Mouse (Mus musculus) limb, embryonic 11.5 days (tissue): ENCODE data around the gene Tbc1d1. TPM values are rescaled to one million over a fixed set of nuclear protein-coding genes. Genes with fewer than 3 reads are reported as not detected.

Source experiments
- ATAC-seq: fragments of 200-750 bp; cut with Nextera tagmentation; 2 replicates; pipeline ENCODE4 v1.8.0; 2017; ENCODE audit warnings: low read depth; ENCODE audit not compliant: insufficient number of reproducible peaks, low FRiP score, low TSS enrichment
- DNase-seq: peaks from one replicate; pipeline ENCODE4 v3.0.0-alpha.2; 2015; ENCODE audit warnings: low spot score
- H3K27ac ChIP-seq: fragments of 300-500 bp; sonication (generic); replicated peaks from 2 replicates; pipeline ENCODE4 v1.5.1; 2014; ENCODE audit warnings: low read depth, mild to moderate bottlenecking, low read length
- H3K27me3 ChIP-seq: fragments of 300-500 bp; sonication (generic); 2 replicates; pipeline ENCODE4 v1.6.1; 2014; ENCODE audit warnings: mild to moderate bottlenecking, low read length, mixed read lengths; ENCODE audit not compliant: control insufficient read depth, insufficient read depth
- H3K36me3 ChIP-seq: fragments of 300-500 bp; sonication (generic); 2 replicates; pipeline ENCODE4 v1.6.1; 2014; ENCODE audit warnings: mild to moderate bottlenecking, low read length, moderate library complexity, mixed read lengths; ENCODE audit not compliant: control insufficient read depth, insufficient read depth
- H3K4me1 ChIP-seq: fragments of 300-500 bp; sonication (generic); 2 replicates; pipeline ENCODE4 v1.6.1; 2014; ENCODE audit warnings: low read length, mixed read lengths; ENCODE audit not compliant: control insufficient read depth, insufficient read depth
- H3K4me2 ChIP-seq: fragments of 300-500 bp; sonication (generic); 2 replicates; pipeline ENCODE4 v1.6.1; 2014; ENCODE audit warnings: low read depth, mild to moderate bottlenecking, moderate library complexity; ENCODE audit not compliant: severe bottlenecking
- H3K4me3 ChIP-seq: fragments of 300-500 bp; sonication (generic); 2 replicates; pipeline ENCODE4 v1.5.1; 2014; ENCODE audit warnings: low read depth, low read length
- H3K9ac ChIP-seq: fragments of 300-500 bp; sonication (generic); 2 replicates; pipeline ENCODE4 v1.6.1; 2014; ENCODE audit warnings: mild to moderate bottlenecking, low read length
- H3K9me3 ChIP-seq: fragments of 300-500 bp; sonication (generic); 2 replicates; pipeline ENCODE4 v1.6.1; 2016; ENCODE audit warnings: low read length; ENCODE audit not compliant: control insufficient read depth
- WGBS: fragments of 180-500 bp; shearing (Covaris S2); extraction: QIAGEN DNeasy Blood & Tissue Kit; methylation state at CpG from one replicate; pipeline ENCODE4 v1.1.7; 2014; 5-methylcytosine and 5-hydroxymethylcytosine counted together
- polyA plus RNA-seq: library from polyadenylated mRNA; unstranded; fragments of >200 nt; fragmentation: Nextera tagmentation; extraction: Ambion mirVana; gene quantifications from 2 replicates; pipeline ENCODE4 v1.2.1, GENCODE M21; 2014

Gene Tbc1d1
- polyA plus RNA-seq, 1 experiment from 2014 or later: 31.9 TPM

GRCm38 (mm10) chr5:64375851-64376250 lies 219.7 kb downstream of the Tbc1d1 start:
- no peaks in the 10 kb centered on the region for H3K9me3 ChIP-seq
- no peak overlapping the region for H3K4me2 ChIP-seq
- WGBS: 90% methylated on average over 3 of the region's 3 CpGs
- peaks cover 12% of the 10 kb centered on the region for H3K4me1 ChIP-seq
- no peak overlapping the region for H3K27ac ChIP-seq
- H3K36me3 ChIP-seq: no peaks in the 10 kb centered on the region
- no peak for ATAC-seq
- DNase-seq: no peak
- no peak overlapping the region for H3K9ac ChIP-seq
- no peak overlapping the region for H3K4me3 ChIP-seq
- H3K27me3 ChIP-seq: no peaks in the 10 kb centered on the region

DNA sequence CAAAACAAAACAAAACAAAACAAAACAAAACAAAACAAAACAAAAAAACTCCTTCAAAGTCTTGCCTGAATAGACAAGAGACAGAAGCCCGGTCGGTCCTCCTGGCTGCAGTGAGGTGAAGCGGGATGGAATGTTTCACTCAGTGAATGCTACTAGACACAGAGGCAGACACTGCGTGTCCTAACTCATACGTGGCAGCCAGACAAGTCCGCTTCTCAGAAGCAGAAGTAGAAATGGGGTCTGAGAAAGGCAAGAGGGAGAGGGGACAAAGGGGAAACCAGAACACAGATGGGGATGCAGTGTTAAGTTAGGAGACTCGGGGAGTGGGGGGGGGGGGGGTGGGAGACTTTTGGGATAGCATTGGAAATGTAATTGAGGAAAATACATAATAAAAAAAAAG lies 220.4 kb downstream of the Tbc1d1 start:
- H3K36me3 ChIP-seq: no peaks in the 10 kb centered on the region
- H3K27ac ChIP-seq: no peak overlapping the region
- H3K9me3 ChIP-seq: no peaks in the 10 kb centered on the region
- H3K9ac ChIP-seq: no peak overlapping the region
- H3K4me3 ChIP-seq: no peak overlapping the region
- no peaks in the 10 kb centered on the region for H3K27me3 ChIP-seq
- WGBS: 86% methylated on average over 7 of the region's 7 CpGs
- no peak for DNase-seq
- no peak for ATAC-seq
- peaks cover 16% of the 10 kb centered on the region for H3K4me1 ChIP-seq
- H3K4me2 ChIP-seq: no peak overlapping the region

GRCm38 (mm10) chr5:64377705-64378104 lies 221.6 kb downstream of the Tbc1d1 start:
- no peak overlapping the region for H3K9ac ChIP-seq
- 78% methylated on average over 8 of the region's 8 CpGs for WGBS
- H3K4me3 ChIP-seq: no peak overlapping the region
- ATAC-seq: no peak
- H3K27me3 ChIP-seq: no peaks in the 10 kb centered on the region
- H3K27ac ChIP-seq: no peak overlapping the region
- H3K9me3 ChIP-seq: no peaks in the 10 kb centered on the region
- H3K36me3 ChIP-seq: no peaks in the 10 kb centered on the region
- H3K4me2 ChIP-seq: no peak overlapping the region
- peaks cover 18% of the 10 kb centered on the region for H3K4me1 ChIP-seq
- DNase-seq: no peak

DNA sequence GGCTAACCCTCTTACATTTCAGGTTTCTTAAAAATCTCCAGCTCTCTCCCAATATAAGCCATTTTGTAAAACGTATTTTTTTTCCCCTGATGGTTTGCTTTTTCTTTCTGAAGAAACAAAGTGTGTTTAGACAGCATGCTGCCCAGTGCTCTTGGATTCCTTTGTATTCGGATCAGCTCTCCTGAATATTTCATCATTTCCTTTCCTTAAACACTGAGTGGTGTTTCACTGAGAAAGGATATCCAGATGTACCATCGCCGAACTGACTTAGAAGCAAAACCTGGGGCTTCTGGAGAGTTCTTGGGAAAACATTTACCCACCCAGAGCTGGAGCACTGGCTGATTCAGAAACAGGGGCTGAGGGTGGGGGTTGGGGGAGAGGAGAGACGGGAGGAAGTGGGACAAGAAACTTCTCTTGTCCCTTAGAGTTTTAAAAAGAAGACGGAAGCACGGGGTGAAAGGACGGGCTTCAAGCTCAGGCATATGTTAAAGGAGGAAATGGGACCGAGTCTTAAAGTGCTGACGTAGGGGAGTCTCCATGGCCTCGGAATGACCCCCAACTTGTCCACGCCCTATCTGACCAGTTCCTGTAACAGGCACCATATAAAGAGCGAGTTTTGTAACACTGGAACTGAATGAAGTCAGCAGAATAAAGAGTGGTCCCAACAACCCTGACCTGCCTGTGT lies 222.6 kb downstream of the Tbc1d1 start:
- DNase-seq (no peak), ATAC-seq (no peak)
- Histone ChIP-seq H3K27ac (0 out of 2 replicates have a peak overlapping the region, but pooled peaks have one; percentile 22), H3K27me3 (no peaks in the 10 kb centered on the region), H3K4me3 (no peak overlapping the region), H3K36me3 (no peaks in the 10 kb centered on the region), H3K9me3 (no peaks in the 10 kb centered on the region), H3K9ac (no peak overlapping the region), H3K4me1 (peaks cover 18% of the 10 kb centered on the region), H3K4me2 (no peak overlapping the region)
- 63% methylated on average over 13 of the region's 13 CpGs for WGBS

- H3K4me1 ChIP-seq: peaks cover 18% of the 10 kb centered on the region
- no peaks in the 10 kb centered on the region for H3K36me3 ChIP-seq
- no peaks in the 10 kb centered on the region for H3K27me3 ChIP-seq
- ATAC-seq (no peak), DNase-seq (no peak)
- H3K4me3 ChIP-seq: no peak overlapping the region
- no peak overlapping the region for H3K27ac ChIP-seq
- no peaks in the 10 kb centered on the region for H3K9me3 ChIP-seq
- H3K9ac ChIP-seq: no peak overlapping the region
- 90% methylated on average over 5 of the region's 5 CpGs for WGBS
- no peak overlapping the region for H3K4me2 ChIP-seq
Observed at GRCm38 (mm10) chr5:64379829-64380228, 223.7 kb downstream of the Tbc1d1 start.

- Histone ChIP-seq H3K9ac (no peak overlapping the region), H3K27ac (peak overlapping the region; percentile 60), H3K9me3 (no peaks in the 10 kb centered on the region), H3K27me3 (no peaks in the 10 kb centered on the region), H3K4me3 (no peak overlapping the region), H3K36me3 (no peaks in the 10 kb centered on the region), H3K4me1 (peaks cover 20% of the 10 kb centered on the region), H3K4me2 (no peak overlapping the region)
- 44% methylated on average over 11 of the region's 11 CpGs for WGBS
- DNase-seq (peak; percentile 55), ATAC-seq (no peak)
Observed at GRCm38 (mm10) chr5:64380698-64381375, 224.7 kb downstream of the Tbc1d1 start.

DNA sequence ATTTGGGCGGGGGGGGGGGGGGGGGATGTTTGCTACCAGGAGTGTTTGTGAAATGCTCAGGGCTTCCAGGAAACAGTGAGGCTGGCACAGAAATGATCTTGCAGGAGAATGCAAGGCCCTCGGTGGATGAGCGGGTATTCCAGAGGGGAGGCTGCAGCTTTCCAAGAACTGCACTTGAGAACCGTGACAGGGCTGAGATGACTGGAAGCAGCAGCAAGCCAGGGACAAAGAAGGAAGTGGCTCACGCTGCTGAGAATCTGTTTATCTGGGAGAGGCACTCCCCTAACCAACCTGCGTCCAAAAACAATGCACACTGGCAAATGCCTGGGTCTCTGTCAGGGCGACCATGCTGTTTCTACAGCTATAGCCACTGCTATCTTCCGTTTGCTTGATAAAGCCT lies 225.4 kb downstream of the Tbc1d1 start:
- no peaks in the 10 kb centered on the region for H3K27me3 ChIP-seq
- no peak overlapping the region for H3K4me2 ChIP-seq
- 66% methylated on average over 8 of the region's 8 CpGs for WGBS
- H3K4me3 ChIP-seq: no peak overlapping the region
- peak overlapping the region; percentile 52; the same call in 1 of the 2 replicates for H3K27ac ChIP-seq
- peaks cover 20% of the 10 kb centered on the region for H3K4me1 ChIP-seq
- no peak overlapping the region for H3K9ac ChIP-seq
- no peaks in the 10 kb centered on the region for H3K36me3 ChIP-seq
- ATAC-seq: no peak
- DNase-seq: no peak
- no peaks in the 10 kb centered on the region for H3K9me3 ChIP-seq

DNA sequence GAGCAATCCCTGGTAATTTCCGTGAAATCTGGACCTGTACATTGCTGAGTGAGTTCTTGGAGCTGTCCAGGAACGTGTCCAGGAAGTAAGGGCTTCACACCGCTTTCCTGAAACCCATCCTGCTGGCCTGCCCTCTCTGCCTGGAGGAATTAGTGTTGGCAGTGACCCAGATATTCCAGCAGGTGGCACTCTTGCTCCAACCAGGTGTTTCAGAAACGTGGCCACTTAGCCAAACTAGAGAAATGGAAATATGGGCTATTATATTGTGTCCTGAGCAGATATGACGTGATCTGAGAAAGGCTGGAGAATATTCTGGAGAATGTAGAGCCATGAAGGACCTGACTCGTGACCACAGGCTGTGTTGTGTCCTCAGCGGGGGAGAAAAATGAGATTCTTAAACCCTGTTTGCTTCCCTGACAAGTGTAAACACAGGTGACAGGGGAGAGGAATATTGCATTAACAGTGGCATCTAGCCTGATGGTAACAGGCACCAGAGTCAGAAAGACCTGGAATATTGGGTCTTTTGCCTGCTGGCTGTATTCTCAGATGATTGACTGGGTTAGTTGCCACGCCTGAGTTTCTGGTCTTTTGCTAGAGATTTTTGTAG lies 226.4 kb downstream of the Tbc1d1 start:
- no peak overlapping the region for H3K9ac ChIP-seq
- no peaks in the 10 kb centered on the region for H3K9me3 ChIP-seq
- no peak overlapping the region for H3K4me3 ChIP-seq
- WGBS: 18% methylated on average over 8 of the region's 8 CpGs
- peak; percentile 32; the same call in 1 of the 2 replicates for ATAC-seq
- no peak overlapping the region; the same call in 1 of the 2 replicates for H3K27ac ChIP-seq
- H3K27me3 ChIP-seq: no peaks in the 10 kb centered on the region
- no peaks in the 10 kb centered on the region for H3K36me3 ChIP-seq
- peaks cover 20% of the 10 kb centered on the region for H3K4me1 ChIP-seq
- no peak overlapping the region for H3K4me2 ChIP-seq
- DNase-seq: peak; percentile 87
